Mouse (Mus musculus): ENCODE results near the gene Ror1. TPM values are rescaled to one million over a fixed set of nuclear protein-coding genes. Genes with fewer than 3 reads are reported as not detected.

Ror1 gene
- polyA plus RNA-seq, 1 experiment from 2014 or later, result 6.4 TPM

Other genes starting within 250 kb of the Ror1 start
- 129 and 137 TPM in 2 replicates for gene Pgm1, start 166.4 kb upstream of the Ror1 start, polyA plus RNA-seq (2015; fragmentation: Nextera tagmentation; extraction: Ambion mirVana)
- 26.3 and 33.6 TPM in 2 replicates for gene Itgb3bp, start 166.0 kb upstream of the Ror1 start, polyA plus RNA-seq (2015; fragmentation: Nextera tagmentation; extraction: Ambion mirVana)

Measured in stomach, embryonic 16.5 days (tissue).